Mouse (Mus musculus): ENCODE measurements around the gene Amhr2.

DNA sequence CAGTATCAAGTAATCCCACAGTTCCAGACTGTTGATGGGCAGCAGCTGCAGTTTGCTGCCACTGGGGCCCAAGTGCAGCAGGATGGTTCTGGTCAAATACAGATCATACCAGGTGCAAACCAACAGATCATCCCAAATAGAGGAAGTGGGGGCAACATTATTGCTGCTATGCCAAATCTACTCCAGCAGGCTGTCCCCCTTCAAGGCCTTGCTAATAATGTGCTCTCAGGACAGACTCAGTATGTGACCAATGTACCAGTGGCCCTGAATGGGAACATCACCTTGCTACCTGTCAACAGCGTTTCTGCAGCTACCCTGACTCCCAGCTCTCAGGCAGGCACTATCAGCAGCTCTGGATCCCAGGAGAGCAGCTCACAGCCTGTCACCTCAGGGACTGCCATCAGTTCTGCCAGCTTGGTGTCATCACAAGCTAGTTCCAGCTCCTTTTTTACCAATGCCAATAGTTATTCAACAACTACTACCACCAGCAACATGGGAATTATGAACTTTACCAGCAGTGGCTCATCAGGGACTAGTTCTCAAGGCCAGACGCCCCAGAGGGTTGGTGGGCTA lies 36.5 kb upstream of the Amhr2 start:
- TF ChIP-seq CTCF (IDR thresholded peaks at IDR 0.05; ENCODE audit: extremely low read depth, insufficient read depth, low read length) (no peak), POLR2A (IDR thresholded peaks at IDR 0.05; ENCODE audit: extremely low read depth, insufficient read depth, low read length) (no peak)

Measured in cortical plate, adult 2 months (tissue).